Mouse (Mus musculus): ENCODE measurements around the gene Ednrb.

GRCm38 (mm10) chr14:103816637-103817308 is 27.4 kb downstream of the Ednrb start:
- TF ChIP-seq CTCF (IDR thresholded peaks at IDR 0.05; ENCODE audit: low read depth) (no peak), EP300 (IDR thresholded peaks at IDR 0.05; ENCODE audit: low read depth) (peak; percentile 46; the same call in 1 of the 2 replicates)

All from heart, postnatal 0 days (tissue).